8 mouse cellular contexts compared by ENCODE assay signal in genomic region chr16:45837541-45838342, GRCm38 (mm10).
DNase-seq lines count a peak whose midpoint lies in the region; ATAC-seq and TF ChIP-seq lines count a peak whose summit lies in the region.
"Had no signal": no experiment of that assay in that cellular context is flagged by ENCODE, and none has a peak within 500 bp of the region (broad histone marks: within the 10 kb centered on the region; RNA-seq: fewer than 3 reads in every experiment).

No protein-coding gene starts in this region.

- H3K27me3 ChIP-seq in Patski = no peaks in the 10 kb centered on the region

- in situ Hi-C loops in Patski (cut with MboI; ENCODE audit: low pct_unique_long_range_greater_than_20kb) = loop anchor here (10.0 kb wide), 1 partner anchor 257 kb away; no protein-coding TSS in a partner anchor

- ATAC-seq in Patski = peak; percentile 93
- peak; percentile 64 to 71 for ATAC-seq in hematopoietic stem cell, adult 5-6 weeks (replicated peaks in 1 of 2; ENCODE audit: insufficient read depth in 1 of 2, low FRiP score in 2 of 2, low TSS enrichment in 1 of 2, low read depth in 1 of 2, poor library complexity in 2 of 2, severe bottlenecking in 2 of 2)
- ATAC-seq in erythroblast, adult 5-6 weeks (replicated peaks; ENCODE audit: low FRiP score, poor library complexity, severe bottlenecking) = no peak

- no peak for TF ChIP-seq CTCF in Patski (IDR thresholded peaks at IDR 0.05)

- CTCF ChIA-PET in Patski (lab: Charles Lee) = interaction anchor here (1.1 to 1.4 kb wide), 3 partner anchors 61 to 129 kb away, joined by 3 to 4 read pairs (median 3); no protein-coding TSS in a partner anchor

- no peak overlapping the region for H3K4me3 ChIP-seq in brown adipose tissue, adult 24 weeks (ENCODE audit: insufficient read depth, low read depth, low read length)

- POLR2A ChIA-PET in Patski (lab: Charles Lee) = no interaction called here

- peak; percentile 91 for DNase-seq in Patski (ENCODE audit: low read depth, low spot score)
- peak; percentile 28 for DNase-seq in lung, postnatal 14 days
- no peak for DNase-seq in gastrocnemius, adult 8-10 months (ENCODE audit: low spot score in 2 of 2)
- DNase-seq in left cerebral cortex, adult 11 months (ENCODE audit: low spot score) = no peak
- DNase-seq: embryo, embryonic 11 days had no signal

- peaks cover 21% of the 10 kb centered on the region; the same call in 1 of the 2 replicates for H3K4me1 ChIP-seq in brown adipose tissue, adult 24 weeks (ENCODE audit: control insufficient read depth, insufficient read depth, insufficient read length, low read length)

- peak overlapping the region; percentile 68 for H3K27ac ChIP-seq in brown adipose tissue, adult 24 weeks (replicated peaks; ENCODE audit: low read depth, low read length)

Comparison
In these comparisons a context has a peak if more than half of its experiments do, and no peak if none do; other contexts are left out.
1. DNase-seq: peak in Patski (single experiment) and lung, postnatal 14 days (single experiment); none in gastrocnemius, adult 8-10 months (0 of 2) and left cerebral cortex, adult 11 months (single experiment).